ENCODE assay signal across 7 mouse cellular contexts in genomic region chr10:81704531-81705301, GRCm38 (mm10). TPM values are rescaled to one million over a fixed set of nuclear protein-coding genes. Genes with fewer than 3 reads are reported as not detected.
A peak's percentile ranks its signal among the peaks of the same experiment; 100 is the strongest.
DNase-seq lines count a peak whose midpoint lies in the region; ATAC-seq and TF ChIP-seq lines count a peak whose summit lies in the region.
"Not testable (repeated sequence)": the region's sequence is repeated elsewhere in the genome, so short reads cannot be mapped to it uniquely, and the experiment has no call there.

Zfp433 (plus strand) TSS chr10:81704825.

- not testable (repeated sequence) for H3K27ac ChIP-seq in embryonic facial prominence, embryonic 13.5 days; forebrain, postnatal 0 days (ENCODE audit: low read depth, low read length); hindbrain, embryonic 11.5 days (ENCODE audit: low read depth, low read length); kidney, embryonic 15.5 days; limb, embryonic 14.5 days (replicated peaks; ENCODE audit: low read depth, low read length); neural tube, embryonic 11.5 days (ENCODE audit: low read depth, low read length)

- WGBS in embryonic facial prominence, embryonic 13.5 days, result no CpG with 5 or more reads among the region's 46 CpGs
- no CpG with 5 or more reads among the region's 46 CpGs for WGBS in forebrain, postnatal 0 days
- no CpG with 5 or more reads among the region's 46 CpGs for WGBS in hindbrain, embryonic 11.5 days
- no CpG with 5 or more reads among the region's 46 CpGs for WGBS in kidney, embryonic 15.5 days
- no CpG with 5 or more reads among the region's 46 CpGs for WGBS in limb, embryonic 14.5 days
- WGBS in neural tube, embryonic 11.5 days, result no CpG with 5 or more reads among the region's 46 CpGs

- TF ChIP-seq CTCF in forebrain, postnatal 0 days (IDR thresholded peaks at IDR 0.05; ENCODE audit: low read depth), result not testable (repeated sequence)

- ATAC-seq in embryonic facial prominence, embryonic 13.5 days (ENCODE audit: insufficient number of reproducible peaks, insufficient read depth, low FRiP score, low TSS enrichment, low read depth), result peak; percentile 98
- peak; percentile 100 for ATAC-seq in forebrain, postnatal 0 days
- ATAC-seq in hindbrain, embryonic 11.5 days (ENCODE audit: low FRiP score), result peak; percentile 100
- peak; percentile 100 for ATAC-seq in kidney, embryonic 15.5 days (replicated peaks; ENCODE audit: low FRiP score)
- ATAC-seq in limb, embryonic 14.5 days (ENCODE audit: low FRiP score, low read depth), result peak; percentile 99
- ATAC-seq in megakaryocyte, adult 5-6 weeks (ENCODE audit: poor library complexity, severe bottlenecking), result peak; percentile 98
- ATAC-seq in neural tube, embryonic 11.5 days (ENCODE audit: insufficient read depth, low FRiP score, low TSS enrichment), result peak; percentile 100

- not testable (repeated sequence) for H3K27me3 ChIP-seq in embryonic facial prominence, embryonic 13.5 days; forebrain, postnatal 0 days (ENCODE audit: insufficient read depth, low read length); hindbrain, embryonic 11.5 days (ENCODE audit: control insufficient read depth, insufficient read depth, low read length); kidney, embryonic 15.5 days; limb, embryonic 14.5 days (ENCODE audit: control insufficient read depth, insufficient read depth, low read length); neural tube, embryonic 11.5 days (ENCODE audit: control insufficient read depth, insufficient read depth, low read length)

- not testable (repeated sequence) for DNase-seq in forebrain, postnatal 0 days; hindbrain, embryonic 11.5 days (ENCODE audit: low spot score); limb, embryonic 14.5 days (ENCODE audit: low spot score); neural tube, embryonic 11.5 days (ENCODE audit: low spot score)

- H3K36me3 ChIP-seq in embryonic facial prominence, embryonic 13.5 days; forebrain, postnatal 0 days (ENCODE audit: insufficient read depth); hindbrain, embryonic 11.5 days (ENCODE audit: control insufficient read depth, insufficient read depth, low read length); kidney, embryonic 15.5 days; limb, embryonic 14.5 days (ENCODE audit: control insufficient read depth, insufficient read depth, low read length); neural tube, embryonic 11.5 days (ENCODE audit: control insufficient read depth, insufficient read depth, low read length): not testable (repeated sequence)

- not testable (repeated sequence) for H3K9ac ChIP-seq in embryonic facial prominence, embryonic 13.5 days; forebrain, postnatal 0 days; hindbrain, embryonic 11.5 days (ENCODE audit: low read depth, low read length); kidney, embryonic 15.5 days; limb, embryonic 14.5 days (ENCODE audit: low read depth, low read length, severe bottlenecking); neural tube, embryonic 11.5 days (ENCODE audit: low read length)

- H3K4me2 ChIP-seq in embryonic facial prominence, embryonic 13.5 days; forebrain, postnatal 0 days (ENCODE audit: low read depth); hindbrain, embryonic 11.5 days (replicated peaks; ENCODE audit: low read depth, low read length); kidney, embryonic 15.5 days; limb, embryonic 14.5 days (replicated peaks; ENCODE audit: low read depth, low read length, severe bottlenecking); neural tube, embryonic 11.5 days (ENCODE audit: low read depth): not testable (repeated sequence)

- H3K4me3 ChIP-seq in embryonic facial prominence, embryonic 13.5 days; forebrain, postnatal 0 days (ENCODE audit: low read depth, low read length); hindbrain, embryonic 11.5 days (ENCODE audit: low read depth, low read length); kidney, embryonic 15.5 days (replicated peaks); limb, embryonic 14.5 days (replicated peaks; ENCODE audit: low read length); neural tube, embryonic 11.5 days (ENCODE audit: low read depth, low read length): not testable (repeated sequence)

- TF ChIP-seq POLR2A in limb, embryonic 14.5 days (IDR thresholded peaks at IDR 0.05; ENCODE audit: borderline replicate concordance, extremely low read depth, insufficient read depth, insufficient read length), result not testable (repeated sequence)

- H3K9me3 ChIP-seq in embryonic facial prominence, embryonic 13.5 days; forebrain, postnatal 0 days (ENCODE audit: low read length); hindbrain, embryonic 11.5 days (ENCODE audit: control insufficient read depth, low read length); kidney, embryonic 15.5 days (replicated peaks); limb, embryonic 14.5 days (ENCODE audit: control insufficient read depth, low read length); neural tube, embryonic 11.5 days (ENCODE audit: control insufficient read depth, low read length): not testable (repeated sequence)

- not testable (repeated sequence) for H3K4me1 ChIP-seq in embryonic facial prominence, embryonic 13.5 days; forebrain, postnatal 0 days (ENCODE audit: insufficient read depth); hindbrain, embryonic 11.5 days (replicated peaks; ENCODE audit: control insufficient read depth, insufficient read depth, low read length); kidney, embryonic 15.5 days; limb, embryonic 14.5 days (ENCODE audit: control insufficient read depth, insufficient read depth, low read length); neural tube, embryonic 11.5 days (ENCODE audit: control insufficient read depth, insufficient read depth, low read length)

RNA-seq across cellular contexts. Expression of gene Zfp433, which starts in this region (rescaled TPM):
- 15.2 and 19.8 TPM in 2 replicates for polyA plus RNA-seq in embryonic facial prominence, embryonic 13.5 days (2015; fragmentation: Nextera tagmentation; extraction: Ambion mirVana)
- 11.3 and 19.1 TPM in 2 replicates for total RNA-seq in forebrain, postnatal 0 days (2014; rRNA removed)
- polyA plus RNA-seq in forebrain, postnatal 0 days (2015; fragmentation: Nextera tagmentation; extraction: Ambion mirVana), result 6.6 and 9.1 TPM in 2 replicates
- polyA plus RNA-seq in hindbrain, embryonic 11.5 days (2014; fragmentation: Nextera tagmentation; extraction: Ambion mirVana), result 20.0 and 22.6 TPM in 2 replicates
- polyA plus RNA-seq in kidney, embryonic 15.5 days (2015; fragmentation: Nextera tagmentation; extraction: Ambion mirVana), result 16.9 and 18.6 TPM in 2 replicates
- polyA plus RNA-seq in limb, embryonic 14.5 days (2012; rRNA removed), result 4.9 and 6.6 TPM in 2 replicates
- 15.0 and 18.0 TPM in 2 replicates for polyA plus RNA-seq in limb, embryonic 14.5 days (2014; fragmentation: Nextera tagmentation; extraction: Ambion mirVana)
- 16.6 and 23.7 TPM in 2 replicates for total RNA-seq in megakaryocyte, adult 5-6 weeks (2015)
- 7.9 and 13.9 TPM in 2 replicates for total RNA-seq in megakaryocyte, adult 5-6 weeks (2017)
- polyA plus RNA-seq in neural tube, embryonic 11.5 days (2014; fragmentation: Nextera tagmentation; extraction: Ambion mirVana), result 17.9 and 18.3 TPM in 2 replicates
